Mouse (Mus musculus) adrenal gland, adult (tissue): ENCODE measurements around the gene Rad50.

Source experiments
- DNase-seq, 2 experiments: peaks; one replicate each; pipeline ENCODE4 v3.0.0; 2022 to 2023; ENCODE audit warnings: low spot score in 1 of 2; ENCODE audit not compliant: inconsistent age in 2 of 2

The Rad50 gene

GRCm38 (mm10) chr11:53635590-53636182 lies 71.4 kb downstream of the Rad50 start:
- no peak for DNase-seq

GRCm38 (mm10) chr11:53634556-53634955 lies 72.6 kb downstream of the Rad50 start, which contains the start of gene Il13:
Gene Il13 (minus strand): TSS chr11:53634702.
- no peak for DNase-seq

- no peak for DNase-seq
Observed at GRCm38 (mm10) chr11:53633644-53634043, 73.5 kb downstream of the Rad50 start.

- DNase-seq = no peak
Observed at GRCm38 (mm10) chr11:53632122-53632733, 74.9 kb downstream of the Rad50 start.

GRCm38 (mm10) chr11:53627859-53628258 lies 79.3 kb downstream of the Rad50 start:
- peak; percentile 52 to 90 for DNase-seq

GRCm38 (mm10) chr11:53626802-53627373 lies 80.2 kb downstream of the Rad50 start:
- DNase-seq = no peak

GRCm38 (mm10) chr11:53624124-53624523 lies 83.0 kb downstream of the Rad50 start:
- no peak for DNase-seq

- DNase-seq = no peak
Observed at GRCm38 (mm10) chr11:53623573-53623972, 83.5 kb downstream of the Rad50 start.

- DNase-seq = no peak
Observed at GRCm38 (mm10) chr11:53622440-53622806, 84.7 kb downstream of the Rad50 start.

GRCm38 (mm10) chr11:53621582-53622439 lies 85.3 kb downstream of the Rad50 start:
- DNase-seq = no peak

GRCm38 (mm10) chr11:53620094-53620493 lies 87.0 kb downstream of the Rad50 start:
- no peak for DNase-seq

GRCm38 (mm10) chr11:53619428-53619827 lies 87.7 kb downstream of the Rad50 start:
- DNase-seq = no peak

- no peak for DNase-seq
Observed at GRCm38 (mm10) chr11:53618619-53619198, 88.4 kb downstream of the Rad50 start, which contains the start of gene Il4. Gene Il4 (minus strand): TSS chr11:53618669.

GRCm38 (mm10) chr11:53617562-53618109 lies 89.5 kb downstream of the Rad50 start:
- DNase-seq = no peak

GRCm38 (mm10) chr11:53616748-53617558 lies 90.2 kb downstream of the Rad50 start:
- DNase-seq = no peak

- DNase-seq = no peak
Observed at GRCm38 (mm10) chr11:53615575-53615974, 91.5 kb downstream of the Rad50 start.

- DNase-seq = no peak
Observed at GRCm38 (mm10) chr11:53615172-53615571, 91.9 kb downstream of the Rad50 start.

GRCm38 (mm10) chr11:53609672-53610071 lies 97.4 kb downstream of the Rad50 start:
- DNase-seq = no peak

GRCm38 (mm10) chr11:53609231-53609630 lies 97.9 kb downstream of the Rad50 start:
- no peak for DNase-seq

GRCm38 (mm10) chr11:53605609-53606008 lies 101.5 kb downstream of the Rad50 start:
- no peak for DNase-seq
